Mouse (Mus musculus): ENCODE data around the gene Cdk6. TPM values are rescaled to one million over a fixed set of nuclear protein-coding genes. Genes with fewer than 3 reads are reported as not detected.

Cdk6 gene
- polyA plus RNA-seq, 1 experiment, result 13.4 TPM

GRCm38 (mm10) chr5:3491883-3492282 lies 150.6 kb downstream of the Cdk6 start:
- TF ChIP-seq CTCF (IDR thresholded peaks at IDR 0.05; ENCODE audit: insufficient read depth, low read length) (no peak), POLR2A (IDR thresholded peaks at IDR 0.05; ENCODE audit: borderline replicate concordance, extremely low read depth, low read depth, low read length) (no peak)
- no peak for DNase-seq
- 75% methylated on average over 5 of the region's 5 CpGs for WGBS
- no peak overlapping the region for H3K4me3 ChIP-seq (replicated peaks; ENCODE audit: extremely low read depth, low read depth, low read length)
- peaks cover 9% of the 10 kb centered on the region for H3K4me1 ChIP-seq (ENCODE audit: control insufficient read depth, insufficient read depth, low read length)

- no peak for DNase-seq
- WGBS, result 81% methylated on average over 13 of the region's 13 CpGs
- Histone ChIP-seq H3K4me3 (replicated peaks; ENCODE audit: extremely low read depth, low read depth, low read length) (no peak overlapping the region), H3K4me1 (ENCODE audit: control insufficient read depth, insufficient read depth, low read length) (peaks cover 8% of the 10 kb centered on the region)
- no peak for TF ChIP-seq CTCF (IDR thresholded peaks at IDR 0.05; ENCODE audit: insufficient read depth, low read length)
- TF ChIP-seq POLR2A (IDR thresholded peaks at IDR 0.05; ENCODE audit: borderline replicate concordance, extremely low read depth, low read depth, low read length), result no peak
Measured at GRCm38 (mm10) chr5:3492776-3493636, 151.7 kb downstream of the Cdk6 start.

DNA sequence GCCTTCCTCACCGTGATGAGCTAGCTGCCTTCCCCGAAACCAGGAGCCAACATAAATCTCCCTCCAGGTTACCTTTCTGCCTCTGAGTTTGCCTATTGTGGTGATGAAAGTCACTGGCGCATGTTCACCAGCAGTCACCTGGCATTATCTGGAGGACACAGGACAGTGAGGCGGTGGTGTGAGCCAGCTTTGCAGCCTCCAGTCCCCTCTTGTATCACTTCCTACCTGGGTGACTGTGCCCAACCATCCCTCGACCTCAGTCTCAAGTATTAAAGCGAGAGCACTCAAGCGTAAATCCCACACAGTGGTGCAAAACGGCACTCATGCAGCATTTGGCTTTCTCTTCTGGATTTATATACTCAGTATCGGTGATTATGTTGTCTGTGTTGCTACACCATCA lies 152.7 kb downstream of the Cdk6 start:
- peaks cover 2% of the 10 kb centered on the region; the same call in 1 of the 2 replicates for H3K4me1 ChIP-seq (ENCODE audit: control insufficient read depth, insufficient read depth, low read length)

GRCm38 (mm10) chr5:3494452-3495187 lies 153.3 kb downstream of the Cdk6 start:
- TF ChIP-seq CTCF (IDR thresholded peaks at IDR 0.05; ENCODE audit: insufficient read depth, low read length) (no peak), POLR2A (IDR thresholded peaks at IDR 0.05; ENCODE audit: borderline replicate concordance, extremely low read depth, low read depth, low read length) (no peak)
- Histone ChIP-seq H3K4me1 (ENCODE audit: control insufficient read depth, insufficient read depth, low read length) (peaks cover 2% of the 10 kb centered on the region; the same call in 1 of the 2 replicates), H3K4me3 (replicated peaks; ENCODE audit: extremely low read depth, low read depth, low read length) (no peak overlapping the region)
- WGBS, result 74% methylated on average over 8 of the region's 8 CpGs
- no peak for DNase-seq

More for the DNA sequence above, 152.7 kb downstream of the Cdk6 start:
- no peak for TF ChIP-seq CTCF (IDR thresholded peaks at IDR 0.05; ENCODE audit: insufficient read depth, low read length)
- TF ChIP-seq POLR2A (IDR thresholded peaks at IDR 0.05; ENCODE audit: borderline replicate concordance, extremely low read depth, low read depth, low read length), result no peak
- no peak overlapping the region for H3K4me3 ChIP-seq (replicated peaks; ENCODE audit: extremely low read depth, low read depth, low read length)
- no peak for DNase-seq
- WGBS, result 94% methylated on average over 9 of the region's 9 CpGs

GRCm38 (mm10) chr5:3497505-3497925 lies 156.2 kb downstream of the Cdk6 start:
- TF ChIP-seq POLR2A (IDR thresholded peaks at IDR 0.05; ENCODE audit: borderline replicate concordance, extremely low read depth, low read depth, low read length), result no peak
- no peak for TF ChIP-seq CTCF (IDR thresholded peaks at IDR 0.05; ENCODE audit: insufficient read depth, low read length)
- DNase-seq, result no peak
- Histone ChIP-seq H3K4me3 (replicated peaks; ENCODE audit: extremely low read depth, low read depth, low read length) (no peak overlapping the region), H3K4me1 (ENCODE audit: control insufficient read depth, insufficient read depth, low read length) (peaks cover 13% of the 10 kb centered on the region)
- 61% methylated on average over 5 of the region's 5 CpGs for WGBS

DNA sequence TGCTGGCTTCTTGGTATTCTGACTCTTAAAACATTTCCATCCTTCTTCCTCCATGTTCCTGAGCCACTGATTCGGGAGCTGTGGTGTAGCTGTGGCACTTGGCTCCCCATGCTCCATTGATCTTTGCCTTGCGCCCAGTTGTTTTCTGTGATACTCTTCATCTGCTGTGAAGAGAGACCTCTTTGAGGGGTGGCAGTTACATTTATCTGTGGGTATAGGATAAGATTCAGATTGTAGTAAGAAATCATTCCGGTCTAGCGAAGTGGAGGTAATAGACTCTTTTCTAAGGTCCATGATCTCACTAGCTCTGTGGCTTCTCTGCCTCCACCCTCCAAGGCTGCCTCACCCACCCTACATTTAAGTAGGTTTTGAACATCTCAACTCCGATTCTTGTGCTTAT lies 159.0 kb downstream of the Cdk6 start:
- 90% methylated on average over 5 of the region's 5 CpGs for WGBS
- Histone ChIP-seq H3K4me1 (ENCODE audit: control insufficient read depth, insufficient read depth, low read length) (peaks cover 20% of the 10 kb centered on the region), H3K4me3 (replicated peaks; ENCODE audit: extremely low read depth, low read depth, low read length) (no peak overlapping the region)
- TF ChIP-seq POLR2A (IDR thresholded peaks at IDR 0.05; ENCODE audit: borderline replicate concordance, extremely low read depth, low read depth, low read length) (no peak), CTCF (IDR thresholded peaks at IDR 0.05; ENCODE audit: insufficient read depth, low read length) (no peak)
- no peak for DNase-seq

DNA sequence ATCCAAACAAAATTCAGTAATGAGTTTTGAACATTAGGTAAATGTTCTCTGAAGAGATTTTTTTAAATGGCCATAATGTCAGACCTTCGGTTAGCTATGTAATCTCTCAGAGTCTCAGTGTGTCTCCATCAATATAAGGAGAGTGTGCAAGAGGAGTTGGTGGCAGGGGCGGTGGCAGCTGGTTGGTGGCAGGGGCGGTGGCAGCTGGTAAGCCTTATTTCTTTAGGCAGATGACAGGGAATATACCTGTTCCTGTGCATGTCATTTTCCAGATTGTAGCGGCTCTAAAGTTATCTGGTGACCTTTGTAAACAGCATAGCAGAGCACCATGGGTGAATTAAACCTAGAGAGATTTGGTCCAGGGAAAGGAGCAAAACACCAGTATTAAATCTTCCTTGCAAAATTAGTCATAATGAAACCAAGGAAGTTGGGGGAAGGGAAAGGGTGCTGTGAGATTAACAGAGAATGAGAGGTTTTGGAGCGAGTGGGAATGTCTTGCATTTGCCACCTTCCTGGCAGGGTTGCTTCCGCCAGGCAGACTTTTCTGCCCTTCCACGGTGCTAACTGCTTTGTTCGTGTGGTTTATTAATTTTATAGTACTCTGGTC lies 159.8 kb downstream of the Cdk6 start:
- H3K4me3 ChIP-seq (replicated peaks; ENCODE audit: extremely low read depth, low read depth, low read length), result no peak overlapping the region
- DNase-seq, result no peak
- WGBS, result 56% methylated on average over 8 of the region's 8 CpGs
- TF ChIP-seq CTCF (IDR thresholded peaks at IDR 0.05; ENCODE audit: insufficient read depth, low read length) (no peak), POLR2A (IDR thresholded peaks at IDR 0.05; ENCODE audit: borderline replicate concordance, extremely low read depth, low read depth, low read length) (no peak)
- peaks cover 21% of the 10 kb centered on the region for H3K4me1 ChIP-seq (ENCODE audit: control insufficient read depth, insufficient read depth, low read length)

- no peak for DNase-seq
- no peak overlapping the region for H3K4me3 ChIP-seq (replicated peaks; ENCODE audit: extremely low read depth, low read depth, low read length)
- WGBS, result 30% methylated on average over 8 of the region's 8 CpGs
- TF ChIP-seq POLR2A (IDR thresholded peaks at IDR 0.05; ENCODE audit: borderline replicate concordance, extremely low read depth, low read depth, low read length) (no peak), CTCF (IDR thresholded peaks at IDR 0.05; ENCODE audit: insufficient read depth, low read length) (no peak)
- H3K4me1 ChIP-seq (ENCODE audit: control insufficient read depth, insufficient read depth, low read length), result peaks cover 21% of the 10 kb centered on the region
Measured at GRCm38 (mm10) chr5:3501564-3502001, 160.3 kb downstream of the Cdk6 start.

GRCm38 (mm10) chr5:3502610-3503350 lies 161.5 kb downstream of the Cdk6 start:
- WGBS, result 29% methylated on average over 11 of the region's 11 CpGs
- no peak for DNase-seq
- H3K4me3 ChIP-seq (replicated peaks; ENCODE audit: extremely low read depth, low read depth, low read length), result no peak overlapping the region
- peaks cover 21% of the 10 kb centered on the region for H3K4me1 ChIP-seq (ENCODE audit: control insufficient read depth, insufficient read depth, low read length)
- no peak for TF ChIP-seq CTCF (IDR thresholded peaks at IDR 0.05; ENCODE audit: insufficient read depth, low read length)
- TF ChIP-seq POLR2A (IDR thresholded peaks at IDR 0.05; ENCODE audit: borderline replicate concordance, extremely low read depth, low read depth, low read length), result no peak
